Mouse (Mus musculus) thymus, adult 2 months (tissue): Measurements from ENCODE around the gene Kin. TPM values are rescaled to one million over a fixed set of nuclear protein-coding genes. Genes with fewer than 3 reads are reported as not detected.

Experiments used
- DNase-seq: peaks from one replicate; pipeline ENCODE4 v3.0.0; 2021
- H3K27ac ChIP-seq: fragments of 200-500 bp; 2 replicates; pipeline ENCODE4 v1.5.1; 2012; ENCODE audit warnings: low read length, control low read depth; ENCODE audit not compliant: control insufficient read depth, insufficient read depth
- H3K27me3 ChIP-seq: fragments of 200-500 bp; 2 replicates; pipeline ENCODE4 v1.6.1; 2012; ENCODE audit warnings: mild to moderate bottlenecking, low read length, moderate library complexity, mixed read lengths; ENCODE audit not compliant: control insufficient read depth, insufficient read depth
- H3K36me3 ChIP-seq: fragments of 200-500 bp; 2 replicates; pipeline ENCODE4 v1.6.1; 2012; ENCODE audit warnings: mild to moderate bottlenecking, low read length, moderate library complexity; ENCODE audit not compliant: control insufficient read depth, insufficient read depth
- H3K4me1 ChIP-seq: fragments of 200-500 bp; replicated peaks from 2 replicates; pipeline ENCODE4 v1.6.1; 2012; ENCODE audit warnings: low read length; ENCODE audit not compliant: control insufficient read depth, insufficient read depth
- H3K4me3 ChIP-seq: fragments of 200-500 bp; 2 replicates; pipeline ENCODE4 v1.5.1; 2012; ENCODE audit warnings: mild to moderate bottlenecking, low read length, control low read depth, moderate library complexity; ENCODE audit not compliant: control insufficient read depth, insufficient read depth
- CTCF ChIP-seq: fragments of 200-500 bp; IDR thresholded peaks from 2 replicates; pipeline ENCODE4 v1.5.1; 2012; ENCODE audit warnings: mild to moderate bottlenecking, control low read depth, low read length, moderate library complexity, borderline replicate concordance; ENCODE audit not compliant: control insufficient read depth, poor library complexity, insufficient read depth; ENCODE audit errors: extremely low read depth
- POLR2A ChIP-seq: fragments of 200-500 bp; IDR thresholded peaks from 2 replicates; pipeline ENCODE4 v1.6.1; 2012; ENCODE audit warnings: mild to moderate bottlenecking, low read length, control low read depth, moderate library complexity; ENCODE audit not compliant: control insufficient read depth, poor library complexity, insufficient read depth; ENCODE audit errors: extremely low read depth
- WGBS: fragments of 180-500 bp; shearing (Covaris S2); methylation state at CpG from one replicate; pipeline ENCODE4 v1.1.7; 2018; 5-methylcytosine and 5-hydroxymethylcytosine counted together
- polyA plus RNA-seq: library from polyadenylated mRNA; depleted of rRNA; stranded (reverse); fragments of >200 nt; gene quantifications from 2 replicates; pipeline ENCODE4 v1.2.3, GENCODE M21; 2012

The Kin gene
- polyA plus RNA-seq, 1 experiment = 6.9 TPM

GRCm38 (mm10) chr2:10108535-10109189 lies 28.3 kb downstream of the Kin start:
- no peak overlapping the region for H3K27ac ChIP-seq
- no peaks in the 10 kb centered on the region for H3K4me1 ChIP-seq
- DNase-seq = no peak
- H3K4me3 ChIP-seq = no peak overlapping the region
- no peaks in the 10 kb centered on the region for H3K36me3 ChIP-seq
- TF ChIP-seq CTCF (no peak), POLR2A (no peak)
- 89% methylated on average over 6 of the region's 6 CpGs for WGBS
- H3K27me3 ChIP-seq = no peaks in the 10 kb centered on the region

GRCm38 (mm10) chr2:10118751-10119150 lies 38.4 kb downstream of the Kin start:
- TF ChIP-seq CTCF (no peak), POLR2A (no peak)

GRCm38 (mm10) chr2:10119276-10119675 lies 38.9 kb downstream of the Kin start:
- WGBS = 91% methylated on average over 8 of the region's 8 CpGs
- H3K36me3 ChIP-seq = no peaks in the 10 kb centered on the region
- H3K27me3 ChIP-seq = no peaks in the 10 kb centered on the region
- no peak for DNase-seq
- H3K4me3 ChIP-seq = no peak overlapping the region
- H3K27ac ChIP-seq = no peak overlapping the region
- H3K4me1 ChIP-seq = no peaks in the 10 kb centered on the region
- TF ChIP-seq CTCF (no peak), POLR2A (no peak)

More at GRCm38 (mm10) chr2:10118751-10119150, 38.4 kb downstream of the Kin start:
- Histone ChIP-seq H3K27ac (no peak overlapping the region), H3K36me3 (no peaks in the 10 kb centered on the region), H3K4me3 (no peak overlapping the region), H3K4me1 (no peaks in the 10 kb centered on the region), H3K27me3 (no peaks in the 10 kb centered on the region)
- no peak for DNase-seq
- 66% methylated on average over 1 of the region's 1 CpGs for WGBS

DNA sequence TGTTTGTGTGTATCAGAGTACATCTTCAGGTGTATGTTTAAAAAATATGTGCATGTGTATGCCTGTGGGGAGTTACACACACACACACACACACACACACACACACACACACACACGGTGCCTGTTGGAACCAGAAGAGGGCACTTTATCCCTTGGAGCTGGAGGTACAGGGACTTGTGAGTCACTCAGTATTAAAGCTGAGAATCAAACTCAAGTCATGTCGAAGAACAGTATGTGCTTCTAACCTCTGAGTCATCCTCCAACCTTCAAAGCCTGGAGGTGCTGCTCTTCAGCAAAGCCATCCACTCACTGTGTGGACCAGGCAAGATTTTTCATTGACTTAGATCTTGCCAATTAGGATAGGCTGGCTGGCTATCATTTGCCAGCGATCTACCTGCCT lies 41.4 kb downstream of the Kin start:
- WGBS = 57% methylated on average over 3 of the region's 3 CpGs
- H3K27me3 ChIP-seq = no peaks in the 10 kb centered on the region
- no peaks in the 10 kb centered on the region for H3K4me1 ChIP-seq
- no peaks in the 10 kb centered on the region for H3K36me3 ChIP-seq
- no peak overlapping the region for H3K27ac ChIP-seq
- TF ChIP-seq POLR2A (no peak), CTCF (no peak)
- no peak overlapping the region for H3K4me3 ChIP-seq
- no peak for DNase-seq

DNA sequence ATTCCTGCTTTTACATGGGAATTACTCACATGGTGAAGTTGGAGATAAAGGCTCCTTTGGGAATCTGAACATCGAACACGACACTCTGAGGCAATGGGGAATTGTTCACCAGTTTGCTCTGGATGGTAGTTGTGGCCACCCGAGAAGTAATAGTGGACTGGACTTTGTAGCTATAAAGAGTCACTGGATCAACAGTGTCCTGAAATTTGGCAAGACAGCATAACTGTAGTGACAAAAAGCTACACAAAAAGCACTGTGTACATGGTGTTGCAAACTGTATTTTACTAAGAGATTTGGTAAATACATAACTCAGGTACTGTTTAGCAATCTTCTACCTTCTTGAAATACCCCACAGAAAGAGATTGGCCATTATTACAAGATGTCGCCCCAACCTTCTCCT lies 45.7 kb downstream of the Kin start:
- TF ChIP-seq POLR2A (no peak), CTCF (no peak)
- no peaks in the 10 kb centered on the region for H3K36me3 ChIP-seq
- WGBS = 94% methylated on average over 4 of the region's 4 CpGs
- no peak overlapping the region for H3K4me3 ChIP-seq
- no peaks in the 10 kb centered on the region for H3K4me1 ChIP-seq
- H3K27ac ChIP-seq = no peak overlapping the region
- DNase-seq = no peak
- H3K27me3 ChIP-seq = no peaks in the 10 kb centered on the region

- Histone ChIP-seq H3K4me3 (no peak overlapping the region), H3K27me3 (no peaks in the 10 kb centered on the region), H3K36me3 (no peaks in the 10 kb centered on the region), H3K4me1 (no peaks in the 10 kb centered on the region), H3K27ac (no peak overlapping the region)
- no peak for TF ChIP-seq CTCF
- no peak for TF ChIP-seq POLR2A
- DNase-seq = no peak
- 93% methylated on average over 5 of the region's 5 CpGs for WGBS
These were observed 47.1 kb downstream of the Kin start for GRCm38 (mm10) chr2:10127471-10127870.

DNA sequence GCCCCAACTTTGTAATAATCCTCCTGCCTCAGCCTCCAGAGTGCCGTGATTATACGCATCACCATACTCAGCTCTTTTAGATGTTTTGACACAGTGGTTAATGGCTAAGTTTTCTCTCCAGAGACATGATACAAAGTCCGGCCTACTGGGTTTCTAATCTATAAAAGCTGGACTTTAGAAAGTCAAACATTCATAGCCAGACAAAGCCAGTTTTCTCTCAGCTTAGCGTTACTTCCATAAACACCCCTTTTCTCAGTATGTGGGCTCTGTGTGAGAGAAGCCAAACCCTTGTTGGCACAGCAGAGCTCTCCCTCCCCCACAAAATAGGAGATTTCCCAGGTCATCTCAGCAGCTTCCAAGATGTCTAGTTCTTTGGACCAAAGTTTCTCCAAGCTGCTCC lies 48.2 kb downstream of the Kin start:
- no peaks in the 10 kb centered on the region for H3K27me3 ChIP-seq
- no peaks in the 10 kb centered on the region for H3K36me3 ChIP-seq
- no peak overlapping the region for H3K27ac ChIP-seq
- H3K4me1 ChIP-seq = no peaks in the 10 kb centered on the region
- H3K4me3 ChIP-seq = no peak overlapping the region
- no peak for TF ChIP-seq CTCF
- no peak for TF ChIP-seq POLR2A
- 96% methylated on average over 4 of the region's 4 CpGs for WGBS
- no peak for DNase-seq
